ENCODE assay signal across 13 mouse cellular contexts in genomic region chr16:4521735-4522530, GRCm38 (mm10). TPM values are rescaled to one million over a fixed set of nuclear protein-coding genes. Genes with fewer than 3 reads are reported as not detected.
DNase-seq lines count a peak whose midpoint lies in the region; ATAC-seq lines count a peak whose summit lies in the region.
"Had no signal": no experiment of that assay in that cellular context is flagged by ENCODE, and none has a peak within 500 bp of the region (broad histone marks: within the 10 kb centered on the region; RNA-seq: fewer than 3 reads in every experiment).

No protein-coding gene starts in this region.

- H3K27ac ChIP-seq in hindbrain, embryonic 16.5 days (ENCODE audit: low read depth, low read length): no peak overlapping the region
- H3K27ac ChIP-seq in hindbrain, embryonic 12.5 days: no peak overlapping the region
- peak overlapping the region; percentile 60 for H3K27ac ChIP-seq in kidney, embryonic 16.5 days (ENCODE audit: low read length)
- H3K27ac ChIP-seq: forebrain, embryonic 10.5 days; hindbrain, embryonic 13.5 days had no signal

- no peak overlapping the region for H3K4me3 ChIP-seq in hindbrain, embryonic 16.5 days (ENCODE audit: low read length)
- no peak overlapping the region for H3K4me3 ChIP-seq in hindbrain, embryonic 12.5 days
- H3K4me3 ChIP-seq in kidney, embryonic 16.5 days (ENCODE audit: low read length): no peak overlapping the region
- H3K4me3 ChIP-seq: forebrain, embryonic 10.5 days; hindbrain, embryonic 13.5 days had no signal

- H3K36me3 ChIP-seq in hindbrain, embryonic 16.5 days (ENCODE audit: control insufficient read depth, insufficient read depth, low read length): no peaks in the 10 kb centered on the region
- H3K36me3 ChIP-seq in hindbrain, embryonic 12.5 days: no peaks in the 10 kb centered on the region
- no peaks in the 10 kb centered on the region for H3K36me3 ChIP-seq in kidney, embryonic 16.5 days (ENCODE audit: insufficient read depth, low read length)
- H3K36me3 ChIP-seq: hindbrain, embryonic 13.5 days had no signal

- peak; percentile 24; the same call in 1 of the 2 replicates for ATAC-seq in hindbrain, embryonic 16.5 days
- ATAC-seq in hindbrain, embryonic 12.5 days (ENCODE audit: low FRiP score): no peak
- peak; percentile 90 for ATAC-seq in kidney, embryonic 16.5 days (ENCODE audit: low FRiP score, low TSS enrichment)
- ATAC-seq in megakaryocyte progenitor cell, adult 5-6 weeks (replicated peaks; ENCODE audit: poor library complexity): no peak
- ATAC-seq: midbrain, embryonic 16.5 days had no signal

- H3K9ac ChIP-seq in hindbrain, embryonic 16.5 days (ENCODE audit: low read depth, low read length): no peak overlapping the region
- no peak overlapping the region for H3K9ac ChIP-seq in hindbrain, embryonic 12.5 days
- no peak overlapping the region for H3K9ac ChIP-seq in kidney, embryonic 16.5 days (replicated peaks; ENCODE audit: low read length)
- H3K9ac ChIP-seq: hindbrain, embryonic 13.5 days had no signal

- no peaks in the 10 kb centered on the region for H3K9me3 ChIP-seq in hindbrain, embryonic 16.5 days (ENCODE audit: control insufficient read depth, low read length)
- H3K9me3 ChIP-seq in hindbrain, embryonic 12.5 days (replicated peaks): no peaks in the 10 kb centered on the region
- no peaks in the 10 kb centered on the region for H3K9me3 ChIP-seq in kidney, embryonic 16.5 days (ENCODE audit: low read length)
- H3K9me3 ChIP-seq: hindbrain, embryonic 13.5 days had no signal

- no peaks in the 10 kb centered on the region for H3K27me3 ChIP-seq in hindbrain, embryonic 16.5 days (replicated peaks; ENCODE audit: control insufficient read depth, insufficient read depth, low read length)
- no peaks in the 10 kb centered on the region for H3K27me3 ChIP-seq in hindbrain, embryonic 12.5 days
- H3K27me3 ChIP-seq in kidney, embryonic 16.5 days (ENCODE audit: insufficient read depth, low read length): no peaks in the 10 kb centered on the region
- H3K27me3 ChIP-seq: hindbrain, embryonic 13.5 days had no signal

- peak; percentile 34 for DNase-seq in embryo, embryonic 11 days
- peak; percentile 72 to 75 for DNase-seq in heart, adult 9 months (ENCODE audit: low spot score in 2 of 2)
- no peak for DNase-seq in cerebellum, adult 9-10 months
- DNase-seq in cerebellum, adult 9-11 months: no peak
- DNase-seq: adrenal gland, adult 8-10 months; cerebellum, adult 18-20 months had no signal

- H3K4me2 ChIP-seq in hindbrain, embryonic 16.5 days (ENCODE audit: low read length): no peak overlapping the region
- no peak overlapping the region for H3K4me2 ChIP-seq in hindbrain, embryonic 12.5 days (replicated peaks)
- H3K4me2 ChIP-seq in kidney, embryonic 16.5 days (replicated peaks; ENCODE audit: low read depth, low read length): no peak overlapping the region
- H3K4me2 ChIP-seq: hindbrain, embryonic 13.5 days had no signal

- peaks cover 6% of the 10 kb centered on the region; the same call in 1 of the 2 replicates for H3K4me1 ChIP-seq in hindbrain, embryonic 16.5 days (ENCODE audit: control insufficient read depth, insufficient read depth, low read depth, low read length)
- H3K4me1 ChIP-seq in hindbrain, embryonic 12.5 days: peaks cover 9% of the 10 kb centered on the region; the same call in 1 of the 2 replicates
- peaks cover 20% of the 10 kb centered on the region for H3K4me1 ChIP-seq in kidney, embryonic 16.5 days (ENCODE audit: insufficient read depth, low read length)

- WGBS in hindbrain, embryonic 16.5 days: 75% methylated on average over 5 of the region's 5 CpGs
- WGBS in hindbrain, embryonic 12.5 days: 67% methylated on average over 5 of the region's 5 CpGs
- WGBS in kidney, embryonic 16.5 days: 48% methylated on average over 5 of the region's 5 CpGs

RNA-seq across cellular contexts. Expression of gene Srl, which starts 19.7 kb away (rescaled TPM):
- polyA plus RNA-seq in hindbrain, embryonic 16.5 days (2015; fragmentation: Nextera tagmentation; extraction: Ambion mirVana): 16.3 and 27.7 TPM in 2 replicates
- 25.8 and 36.5 TPM in 2 replicates for polyA plus RNA-seq in hindbrain, embryonic 12.5 days (2016; fragmentation: Nextera tagmentation; extraction: Ambion mirVana)
- 18.2 and 19.2 TPM in 2 replicates for polyA plus RNA-seq in kidney, embryonic 16.5 days (2015; fragmentation: Nextera tagmentation; extraction: Ambion mirVana)
- total RNA-seq in megakaryocyte progenitor cell, adult 5-6 weeks (2015): 2.9 and 4.4 TPM in 2 replicates
- 13.9 and 18.7 TPM in 2 replicates for total RNA-seq in megakaryocyte progenitor cell, adult 5-6 weeks (2017)

RNA-seq across cellular contexts. Expression of gene Tfap4, which starts 37.7 kb away (rescaled TPM):
- polyA plus RNA-seq in hindbrain, embryonic 16.5 days (2015; fragmentation: Nextera tagmentation; extraction: Ambion mirVana): 8.5 and 10.6 TPM in 2 replicates
- 13.1 and 13.8 TPM in 2 replicates for polyA plus RNA-seq in hindbrain, embryonic 12.5 days (2016; fragmentation: Nextera tagmentation; extraction: Ambion mirVana)
- polyA plus RNA-seq in kidney, embryonic 16.5 days (2015; fragmentation: Nextera tagmentation; extraction: Ambion mirVana): 21.8 and 25.5 TPM in 2 replicates
- total RNA-seq in megakaryocyte progenitor cell, adult 5-6 weeks (2015): 37.1 and 41.2 TPM in 2 replicates
- total RNA-seq in megakaryocyte progenitor cell, adult 5-6 weeks (2017): 42.0 and 53.9 TPM in 2 replicates

Comparison
In these comparisons a context has a peak if more than half of its experiments do, and no peak if none do; other contexts are left out.
1. ATAC-seq: peak in hindbrain, embryonic 16.5 days (single experiment) and kidney, embryonic 16.5 days (single experiment); none in hindbrain, embryonic 12.5 days (single experiment) and megakaryocyte progenitor cell, adult 5-6 weeks (single experiment).
2. DNase-seq: peak in embryo, embryonic 11 days (single experiment) and heart, adult 9 months (2 of 2); none in cerebellum, adult 9-10 months (single experiment) and cerebellum, adult 9-11 months (single experiment).